Mouse (Mus musculus): ENCODE measurements at regions not wholly inside any gene's neighbourhood (a gene's known extent, or its start where the extent isn't known, plus 50 kb on each side); places are given as distances from the start of the nearest gene placed in this dataset.
A peak's percentile ranks its signal among the peaks of the same experiment; 100 is the strongest.
"Not testable (repeated sequence)": the region's sequence is repeated elsewhere in the genome, so short reads cannot be mapped to it uniquely, and the experiment has no call there.

GRCm38 (mm10) chr1:95397188-95397587 is 83.8 kb downstream of the Fam174a start:
- DNase-seq: peak; percentile 4

GRCm38 (mm10) chr1:95399764-95400163 is 86.3 kb downstream of the Fam174a start:
- no peak for DNase-seq

GRCm38 (mm10) chr1:95422253-95422652 is 108.8 kb downstream of the Fam174a start:
- no peak for DNase-seq

GRCm38 (mm10) chr1:95425420-95425819 is 112.0 kb downstream of the Fam174a start:
- no peak for DNase-seq

- peak; percentile 22 for DNase-seq
These were observed 123.7 kb downstream of the Fam174a start for GRCm38 (mm10) chr1:95437155-95437554.

- no peak for DNase-seq
These were observed 132.1 kb downstream of the Fam174a start for GRCm38 (mm10) chr1:95445541-95445940.

GRCm38 (mm10) chr1:95448962-95449558 is 135.6 kb downstream of the Fam174a start:
- no peak for DNase-seq

- DNase-seq: no peak
These were observed 137.5 kb downstream of the Fam174a start for GRCm38 (mm10) chr1:95450920-95451332.

GRCm38 (mm10) chr1:95451755-95452154 is 138.3 kb downstream of the Fam174a start:
- peak; percentile 77 for DNase-seq

- DNase-seq: no peak
These were observed 140.8 kb downstream of the Fam174a start for GRCm38 (mm10) chr1:95454246-95454645.

- DNase-seq: no peak
These were observed 145.9 kb downstream of the Fam174a start for GRCm38 (mm10) chr1:95459355-95459754.

- DNase-seq: no peak
These were observed 154.7 kb downstream of the Fam174a start for GRCm38 (mm10) chr1:95468095-95468494.

GRCm38 (mm10) chr1:95468772-95469171 is 155.3 kb downstream of the Fam174a start:
- no peak for DNase-seq

GRCm38 (mm10) chr1:95470491-95470890 is 157.1 kb downstream of the Fam174a start:
- DNase-seq: no peak

GRCm38 (mm10) chr1:95493004-95493403 is 174.4 kb downstream of the St8sia4 start:
- no peak for DNase-seq

GRCm38 (mm10) chr1:95500671-95501070 is 166.7 kb downstream of the St8sia4 start:
- not testable (repeated sequence) for DNase-seq

GRCm38 (mm10) chr1:95508718-95509117 is 158.7 kb downstream of the St8sia4 start:
- DNase-seq: no peak

GRCm38 (mm10) chr1:95528726-95529125 is 138.6 kb downstream of the St8sia4 start:
- DNase-seq: no peak

GRCm38 (mm10) chr1:95531017-95531416 is 136.4 kb downstream of the St8sia4 start:
- no peak for DNase-seq
